Mouse (Mus musculus) splenic B cell, adult 2 months (primary cell): ENCODE measurements around the gene Adgrg2.

Experiments
- DNase-seq: peaks from one replicate; pipeline ENCODE4 v3.0.0-alpha.2; 2011; ENCODE audit warnings: low read depth, low spot score
- H3K27me3 ChIP-seq: 2 replicates; pipeline ENCODE4 v1.6.1; 2012; ENCODE audit warnings: mild to moderate bottlenecking, low read length, moderate library complexity, mixed read lengths; ENCODE audit not compliant: control insufficient read depth, poor library complexity, insufficient read depth, severe bottlenecking
- H3K36me3 ChIP-seq: 2 replicates; pipeline ENCODE4 v1.6.1; 2012; ENCODE audit warnings: mild to moderate bottlenecking, low read length, moderate library complexity, mixed read lengths; ENCODE audit not compliant: control insufficient read depth, poor library complexity, insufficient read depth, severe bottlenecking

The Adgrg2 gene

DNA sequence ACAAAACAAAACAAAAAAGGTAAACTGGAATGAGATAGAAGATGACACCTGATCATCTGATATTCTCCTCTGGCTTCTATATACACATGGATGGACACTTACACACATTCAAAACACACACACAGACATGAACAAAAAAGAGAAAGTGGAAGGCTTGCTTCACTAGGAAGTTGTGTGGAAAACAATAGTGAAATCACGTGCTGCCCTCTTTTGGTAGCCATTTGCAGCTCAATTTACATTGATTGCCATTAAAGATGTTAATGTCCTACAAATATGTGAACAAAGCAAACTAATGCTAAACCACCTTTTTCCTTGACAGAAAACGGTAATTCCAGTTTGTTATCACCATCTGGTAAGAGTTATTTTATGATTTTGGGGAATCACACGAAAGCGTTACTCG is 65.2 kb downstream of the Adgrg2 start:
- no peaks in the 10 kb centered on the region for H3K36me3 ChIP-seq
- H3K27me3 ChIP-seq = no peaks in the 10 kb centered on the region
- DNase-seq = no peak

DNA sequence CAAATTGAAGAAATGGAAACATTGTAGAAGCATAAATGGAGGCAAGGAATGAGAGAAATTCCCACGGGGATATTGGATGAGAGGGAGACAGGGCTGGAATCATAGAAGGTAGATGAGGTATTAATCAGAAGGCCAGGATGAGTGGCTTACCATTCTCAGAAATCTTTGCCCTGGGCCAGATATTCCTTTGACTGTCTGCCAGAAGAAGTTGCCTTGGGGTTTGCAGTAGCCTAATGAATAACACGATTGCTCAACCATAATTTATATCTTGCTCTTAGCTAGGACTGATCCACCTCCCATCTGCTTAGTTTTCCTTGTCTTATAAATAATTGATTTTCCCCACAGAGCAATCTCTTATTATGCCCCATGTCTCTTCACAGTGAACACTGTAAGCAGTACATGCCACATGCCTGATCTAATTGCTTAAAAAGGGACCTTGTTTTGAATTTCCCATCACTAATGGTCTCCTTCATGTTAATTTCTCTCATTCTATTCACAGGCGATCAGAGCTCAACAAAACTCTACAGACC is 80.8 kb downstream of the Adgrg2 start:
- no peaks in the 10 kb centered on the region for H3K36me3 ChIP-seq
- no peak for DNase-seq

DNA sequence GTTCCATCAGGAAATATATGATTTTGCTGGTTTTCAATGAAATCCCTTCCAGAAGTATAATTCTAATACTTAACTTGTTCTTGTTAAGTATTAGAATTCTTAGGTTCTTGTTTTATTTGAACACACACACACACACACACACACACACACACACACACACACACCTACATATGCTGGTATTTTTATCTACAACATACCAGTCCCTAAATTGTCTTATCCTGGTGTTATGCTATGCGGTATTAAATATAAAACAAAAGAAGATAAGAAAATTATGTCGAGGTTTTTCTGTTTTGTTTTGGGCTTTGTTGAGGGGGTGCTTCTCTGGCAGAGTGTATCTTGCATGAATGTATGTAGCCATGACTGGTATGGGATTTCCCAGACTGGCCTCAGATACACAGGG is 99.3 kb downstream of the Adgrg2 start:
- Histone ChIP-seq H3K36me3 (no peaks in the 10 kb centered on the region), H3K27me3 (no peaks in the 10 kb centered on the region)

More for the DNA sequence above, 80.8 kb downstream of the Adgrg2 start:
- H3K27me3 ChIP-seq = no peaks in the 10 kb centered on the region

DNA sequence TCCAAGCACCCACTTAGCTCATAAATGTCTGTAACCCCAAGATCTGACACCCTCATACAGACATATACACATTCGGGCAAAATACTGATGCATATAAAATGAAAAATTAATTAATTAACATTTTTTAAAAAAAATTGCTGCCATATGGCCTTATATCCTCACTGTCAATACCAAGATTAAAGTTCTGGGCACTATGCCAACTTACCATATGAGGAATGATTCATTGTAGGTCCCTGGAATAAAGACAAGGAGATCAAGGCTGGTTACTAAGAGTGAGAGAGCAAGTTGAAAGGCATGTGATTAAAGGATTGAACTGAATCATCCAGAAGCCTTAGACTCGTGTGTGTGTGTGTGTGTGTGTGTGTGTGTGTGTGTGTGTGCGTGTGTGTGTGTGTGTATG is 103.8 kb downstream of the Adgrg2 start:
- Histone ChIP-seq H3K27me3 (no peaks in the 10 kb centered on the region), H3K36me3 (no peaks in the 10 kb centered on the region)
- no peak for DNase-seq

More for the DNA sequence above, 99.3 kb downstream of the Adgrg2 start:
- no peak for DNase-seq

DNA sequence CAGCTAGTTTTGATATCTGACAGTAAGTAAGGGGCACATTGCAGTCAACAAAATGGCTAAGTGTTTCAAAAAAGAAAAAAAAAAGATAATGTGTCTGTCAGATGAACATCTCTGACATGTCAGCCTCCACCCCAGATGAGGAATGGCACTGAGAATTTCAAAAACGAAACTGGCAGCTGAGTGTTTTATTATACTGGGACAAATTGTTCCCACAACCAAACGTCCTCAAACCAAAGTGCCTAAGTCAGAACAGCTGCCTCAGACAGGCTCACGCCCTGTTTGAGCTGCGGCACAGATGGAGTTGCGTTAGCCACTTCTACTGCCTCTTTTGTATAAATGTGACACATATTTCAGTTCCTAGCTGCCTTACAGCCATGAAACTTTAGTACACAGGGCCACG is 104.4 kb downstream of the Adgrg2 start:
- no peak for DNase-seq
- Histone ChIP-seq H3K27me3 (no peaks in the 10 kb centered on the region), H3K36me3 (no peaks in the 10 kb centered on the region)

DNA sequence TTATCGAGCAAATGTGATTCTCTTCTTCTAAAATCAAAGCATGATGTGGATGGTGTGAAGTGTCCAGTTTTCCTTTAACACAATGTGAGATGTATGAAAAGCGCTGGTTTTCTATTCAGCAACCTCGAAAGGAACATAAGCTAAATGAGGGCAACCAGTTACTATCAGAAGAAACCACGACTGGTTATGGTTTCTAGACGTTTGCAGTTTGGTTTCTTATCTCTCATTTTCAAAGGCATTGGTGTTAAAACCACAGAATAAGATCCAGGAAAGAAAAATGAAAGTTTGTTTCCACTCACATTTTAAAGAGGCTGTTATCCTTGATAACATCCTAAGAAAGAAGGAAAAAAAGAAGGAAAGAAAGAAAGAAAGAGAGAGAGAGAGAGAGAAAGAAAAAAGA is 106.0 kb downstream of the Adgrg2 start:
- no peak for DNase-seq

DNA sequence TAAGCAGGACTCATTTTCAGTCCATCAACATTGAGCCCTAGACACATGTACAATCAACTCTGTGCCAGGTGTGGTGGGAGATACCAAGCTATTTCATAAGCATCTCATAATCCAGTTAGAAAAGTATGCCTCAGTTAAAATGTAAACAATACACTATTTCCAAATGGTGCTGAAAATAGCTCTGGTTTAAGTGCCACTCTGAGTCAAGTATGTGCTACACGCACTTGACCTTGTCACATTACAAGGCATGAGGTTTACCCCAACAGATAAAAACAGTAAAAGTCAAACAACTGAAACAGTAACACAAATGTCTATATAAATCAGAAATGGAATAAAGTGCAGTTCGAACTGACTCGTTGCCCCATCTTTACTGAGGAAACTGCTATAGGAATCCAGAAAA is 110.6 kb downstream of the Adgrg2 start:
- Histone ChIP-seq H3K27me3 (no peaks in the 10 kb centered on the region), H3K36me3 (no peaks in the 10 kb centered on the region)
- no peak for DNase-seq

More for the DNA sequence above, 106.0 kb downstream of the Adgrg2 start:
- H3K27me3 ChIP-seq = no peaks in the 10 kb centered on the region
- no peaks in the 10 kb centered on the region for H3K36me3 ChIP-seq

DNA sequence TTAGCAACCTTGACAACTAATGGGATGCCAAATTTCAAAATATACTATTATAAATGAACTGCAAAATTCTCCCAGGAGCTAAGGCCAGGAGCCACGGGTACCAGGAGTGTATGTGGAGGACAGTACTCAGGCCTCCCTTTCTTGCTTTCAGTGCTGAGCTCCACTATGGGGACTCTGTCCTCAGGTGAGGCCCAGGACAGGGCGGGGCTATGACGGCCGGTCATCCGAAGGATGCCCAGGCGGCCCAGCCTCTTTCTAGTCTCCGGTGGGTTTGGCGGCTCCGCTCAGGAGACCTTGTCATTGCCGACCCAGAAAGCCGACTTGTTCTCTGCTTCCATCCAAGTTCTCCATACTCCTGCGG is 111.2 kb downstream of the Adgrg2 start:
- no peaks in the 10 kb centered on the region for H3K36me3 ChIP-seq
- no peak for DNase-seq
- no peaks in the 10 kb centered on the region for H3K27me3 ChIP-seq

DNA sequence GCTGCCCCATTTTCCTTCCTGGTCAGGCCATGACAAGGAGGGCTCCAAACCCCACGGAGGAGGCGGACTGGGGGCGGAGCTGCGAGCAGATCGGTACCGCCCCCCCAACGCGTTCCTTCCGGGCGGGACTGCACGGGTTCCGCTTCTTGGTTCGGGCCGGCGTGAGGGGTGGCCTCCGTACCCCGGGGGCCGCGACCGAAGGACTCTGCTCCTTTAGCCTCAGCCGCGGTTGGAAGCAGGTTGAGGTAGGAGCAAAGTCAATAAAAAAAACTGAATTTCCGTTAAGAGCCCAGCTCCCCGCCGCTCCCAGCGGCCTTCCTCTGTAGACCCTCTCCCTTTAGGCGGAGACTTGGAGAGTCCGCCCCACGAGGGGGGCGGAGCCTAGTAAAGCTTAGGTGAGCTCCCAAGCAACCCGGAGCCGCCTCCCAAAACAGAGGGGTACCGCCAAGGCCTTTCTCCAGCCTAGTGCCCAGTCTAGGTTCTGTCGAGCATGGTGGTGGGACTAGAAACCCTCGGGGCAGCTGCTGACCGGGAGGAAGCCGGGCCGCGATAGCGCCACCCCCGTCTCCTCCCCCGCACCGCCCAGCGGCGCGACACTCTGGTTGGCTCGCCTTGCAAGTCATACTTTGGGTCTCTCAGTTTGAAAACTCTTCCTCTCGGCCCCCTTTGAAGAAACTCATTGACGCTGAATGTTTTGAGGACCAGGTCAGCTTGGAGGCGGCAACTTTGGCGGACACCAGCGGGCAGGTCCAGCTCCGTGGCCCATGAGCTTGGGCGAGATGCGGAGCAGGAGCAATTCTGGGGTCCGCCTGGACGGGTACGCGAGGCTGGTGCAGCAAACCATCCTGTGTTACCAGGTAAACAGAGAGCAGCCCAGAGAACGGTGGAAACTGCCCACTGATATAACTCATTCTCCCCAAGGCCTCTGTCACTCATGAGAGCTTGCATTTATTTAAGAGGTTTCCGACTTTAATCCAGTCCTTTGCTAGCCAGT is 111.9 kb downstream of the Adgrg2 start, which contains the start of gene Phka2:
Gene Phka2 (plus strand): TSS at position 119 of the 994 bp plus-strand sequence.
- no peaks in the 10 kb centered on the region for H3K36me3 ChIP-seq
- H3K27me3 ChIP-seq = no peaks in the 10 kb centered on the region
- DNase-seq = peak; percentile 87

DNA sequence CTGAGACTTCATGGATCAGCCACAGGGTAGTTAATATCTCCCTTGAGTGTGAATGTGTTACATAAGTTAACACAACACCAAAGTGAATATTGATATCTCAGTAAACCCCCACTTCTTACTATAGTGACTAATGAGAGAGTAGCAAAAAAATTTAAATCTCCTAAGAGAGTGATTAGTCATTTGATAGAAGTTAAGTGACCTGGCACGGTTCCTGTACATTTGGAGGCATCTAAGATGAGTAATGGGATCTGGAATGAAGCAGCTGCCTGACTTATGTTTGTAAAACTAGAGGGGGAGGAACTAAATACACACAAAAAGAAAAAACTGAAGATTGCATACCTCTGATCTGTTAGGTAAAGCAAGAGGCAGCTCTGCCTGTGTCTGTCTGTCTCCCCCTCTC is 118.6 kb downstream of the Adgrg2 start:
- H3K36me3 ChIP-seq = no peaks in the 10 kb centered on the region
- no peaks in the 10 kb centered on the region for H3K27me3 ChIP-seq
- no peak for DNase-seq

DNA sequence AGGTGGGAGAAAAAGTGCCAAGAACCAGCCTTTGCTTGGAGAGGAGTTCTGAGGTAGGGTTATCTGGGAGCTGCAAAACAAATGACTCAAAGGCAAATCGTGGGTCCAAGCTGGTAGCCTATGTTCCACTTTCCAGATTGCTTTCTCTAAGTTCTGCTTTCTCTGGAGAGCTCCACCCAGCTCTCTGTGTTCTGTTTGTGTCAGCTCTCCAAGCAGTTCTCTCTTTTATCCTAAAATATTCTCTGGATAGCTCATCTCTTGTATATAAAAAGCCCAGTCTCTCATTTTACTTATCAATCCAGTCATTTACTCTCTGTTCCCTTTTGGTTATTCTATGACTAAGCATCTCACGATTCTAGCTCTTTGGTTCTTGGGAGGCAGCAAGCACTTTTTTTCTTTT is 119.7 kb downstream of the Adgrg2 start:
- no peaks in the 10 kb centered on the region for H3K36me3 ChIP-seq
- no peaks in the 10 kb centered on the region for H3K27me3 ChIP-seq
- no peak for DNase-seq

DNA sequence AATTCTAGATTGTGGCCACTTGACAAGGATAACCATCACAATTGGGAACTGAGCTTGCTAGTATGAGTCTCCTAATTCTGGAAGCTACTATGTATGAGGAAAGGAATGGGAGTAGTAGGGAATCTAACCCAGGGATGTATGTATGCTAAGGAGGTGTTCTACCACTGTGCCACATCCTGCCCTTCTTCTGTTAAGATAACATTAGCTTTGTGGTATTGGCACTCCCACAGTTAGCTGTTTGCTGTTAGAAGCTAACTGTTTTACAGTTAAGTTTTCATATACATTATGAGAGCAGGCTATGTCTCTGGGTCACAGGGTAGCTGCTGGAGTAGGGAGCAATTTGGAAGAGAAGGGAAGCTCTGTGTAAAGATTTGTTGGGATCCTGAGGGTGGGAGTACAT is 125.5 kb downstream of the Adgrg2 start:
- Histone ChIP-seq H3K36me3 (no peaks in the 10 kb centered on the region), H3K27me3 (no peaks in the 10 kb centered on the region)
- no peak for DNase-seq

DNA sequence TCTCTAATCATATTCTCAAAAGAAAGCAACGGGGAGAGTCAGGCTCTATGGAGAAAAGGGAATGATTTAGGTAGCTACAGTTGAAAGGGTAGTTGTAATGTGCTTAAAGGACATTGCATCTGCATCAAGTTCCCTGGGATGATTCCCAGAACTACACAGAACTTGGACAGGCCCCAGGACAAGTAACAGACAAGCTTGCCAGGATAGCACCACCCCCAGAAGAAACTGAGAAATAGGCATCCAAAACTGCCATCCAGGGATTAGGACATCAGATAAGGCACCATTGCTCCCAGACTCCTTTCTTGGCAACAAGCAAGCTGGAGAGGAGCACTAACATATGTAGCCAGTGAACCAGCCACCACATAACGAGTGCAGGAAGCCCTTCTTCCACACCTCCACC is 152.3 kb downstream of the Adgrg2 start:
- Histone ChIP-seq H3K36me3 (no peaks in the 10 kb centered on the region), H3K27me3 (no peaks in the 10 kb centered on the region)
- no peak for DNase-seq
